In the genomic region with DNA sequence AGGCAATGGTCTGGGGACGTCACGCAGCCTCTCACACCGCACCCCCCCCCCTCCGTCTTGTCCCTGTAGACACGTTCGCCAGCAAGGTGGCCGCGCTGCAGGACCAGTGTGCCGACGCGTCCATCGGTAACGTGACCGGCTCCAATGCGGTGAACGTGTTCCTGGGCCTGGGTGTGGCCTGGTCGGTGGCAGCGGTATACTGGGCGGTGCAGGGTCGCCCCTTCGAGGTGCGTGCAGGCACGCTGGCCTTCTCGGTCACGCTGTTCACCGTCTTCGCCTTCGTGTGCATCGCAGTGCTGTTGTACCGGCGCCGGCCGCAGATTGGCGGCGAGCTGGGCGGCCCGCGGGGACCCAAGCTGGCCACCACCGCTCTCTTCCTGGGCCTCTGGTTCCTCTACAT, we compare ENCODE assay signal across 10 mouse cellular contexts. TPM values are rescaled to one million over a fixed set of nuclear protein-coding genes. Genes with fewer than 3 reads are reported as not detected.
DNase-seq lines count a peak whose midpoint lies in the region; ATAC-seq and TF ChIP-seq lines count a peak whose summit lies in the region.
"Had no signal": no experiment of that assay in that cellular context is flagged by ENCODE, and none has a peak within 500 bp of the region (broad histone marks: within the 10 kb centered on the region; RNA-seq: fewer than 3 reads in every experiment).

No protein-coding gene starts in this region.

- peaks cover 12% of the 10 kb centered on the region for H3K4me1 ChIP-seq in heart, embryonic 10.5 days
- H3K4me1 ChIP-seq in ES-Bruce4 (ENCODE audit: control insufficient read depth, insufficient read depth, low read length): no peaks in the 10 kb centered on the region
- no peaks in the 10 kb centered on the region for H3K4me1 ChIP-seq in forebrain, embryonic 11.5 days (replicated peaks; ENCODE audit: control insufficient read depth, insufficient read depth, low read length)
- H3K4me1 ChIP-seq in limb, embryonic 12.5 days (replicated peaks): no peaks in the 10 kb centered on the region
- H3K4me1 ChIP-seq: liver, embryonic 15.5 days had no signal

- TF ChIP-seq EP300 in ES-Bruce4 (IDR thresholded peaks at IDR 0.05; ENCODE audit: insufficient read depth, low read depth, low read length): no peak

- TF ChIP-seq POLR2A in ES-Bruce4 (IDR thresholded peaks at IDR 0.05; ENCODE audit: insufficient read depth, low read length): no peak

- H3K27me3 ChIP-seq in heart, embryonic 10.5 days (ENCODE audit: insufficient read depth, poor library complexity, severe bottlenecking): peaks cover 43% of the 10 kb centered on the region
- no peaks in the 10 kb centered on the region for H3K27me3 ChIP-seq in ES-Bruce4 (ENCODE audit: control insufficient read depth, insufficient read depth, low read length, poor library complexity, severe bottlenecking)
- H3K27me3 ChIP-seq in forebrain, embryonic 11.5 days (ENCODE audit: control insufficient read depth, insufficient read depth, low read length): peaks cover 14% of the 10 kb centered on the region
- H3K27me3 ChIP-seq in limb, embryonic 12.5 days: peaks cover 53% of the 10 kb centered on the region

- H3K36me3 ChIP-seq in heart, embryonic 10.5 days: no peaks in the 10 kb centered on the region
- H3K36me3 ChIP-seq in ES-Bruce4 (ENCODE audit: control insufficient read depth, insufficient read depth, low read length, poor library complexity, severe bottlenecking): no peaks in the 10 kb centered on the region
- no peaks in the 10 kb centered on the region for H3K36me3 ChIP-seq in forebrain, embryonic 11.5 days (ENCODE audit: control insufficient read depth, insufficient read depth, low read length)
- H3K36me3 ChIP-seq in limb, embryonic 12.5 days: no peaks in the 10 kb centered on the region
- H3K36me3 ChIP-seq: liver, embryonic 15.5 days had no signal

- WGBS in heart, embryonic 10.5 days: 10% methylated on average over 38 of the region's 39 CpGs
- WGBS in forebrain, embryonic 11.5 days: 6% methylated on average over 39 of the region's 39 CpGs
- 8% methylated on average over 35 of the region's 39 CpGs for WGBS in limb, embryonic 12.5 days

- peak overlapping the region; percentile 26; the same call in 1 of the 2 replicates for H3K4me2 ChIP-seq in forebrain, embryonic 11.5 days (ENCODE audit: low read depth, low read length, severe bottlenecking)
- H3K4me2 ChIP-seq in limb, embryonic 12.5 days: peak overlapping the region; percentile 24; the same call in 1 of the 2 replicates
- H3K4me2 ChIP-seq: liver, embryonic 15.5 days had no signal

- TF ChIP-seq CTCF in ES-Bruce4 (IDR thresholded peaks at IDR 0.05; ENCODE audit: low read depth, low read length): no peak

- H3K9ac ChIP-seq in ES-Bruce4 (ENCODE audit: low read depth, poor library complexity, severe bottlenecking): 0 out of 2 replicates have a peak overlapping the region, but pooled peaks have one; percentile 3
- peak overlapping the region; percentile 20 for H3K9ac ChIP-seq in forebrain, embryonic 11.5 days (ENCODE audit: low read length)
- H3K9ac ChIP-seq in limb, embryonic 12.5 days (replicated peaks): no peak overlapping the region
- H3K9ac ChIP-seq: liver, embryonic 15.5 days had no signal

- no peak for DNase-seq in heart, embryonic 10.5 days (ENCODE audit: low spot score)
- DNase-seq in heart, postnatal 4 days: no peak
- no peak for DNase-seq in forebrain, embryonic 11.5 days (ENCODE audit: low spot score)
- no peak for DNase-seq in spleen, postnatal 10 days (ENCODE audit: low spot score in 2 of 2)
- DNase-seq in frontal cortex, adult 2 months (ENCODE audit: extremely low spot score in 1 of 2, low spot score in 1 of 2): no peak
- no peak for DNase-seq in layer of hippocampus, adult 8-10 months (ENCODE audit: low spot score in 2 of 2)
- DNase-seq: right cerebral cortex, postnatal 4 days had no signal

- peak overlapping the region; percentile 42; the same call in 1 of the 2 replicates for H3K27ac ChIP-seq in heart, embryonic 10.5 days
- H3K27ac ChIP-seq in ES-Bruce4 (ENCODE audit: insufficient read depth, low read length): no peak overlapping the region
- H3K27ac ChIP-seq in forebrain, embryonic 11.5 days (ENCODE audit: low read depth, low read length): no peak overlapping the region
- no peak overlapping the region for H3K27ac ChIP-seq in limb, embryonic 12.5 days
- H3K27ac ChIP-seq: liver, embryonic 15.5 days had no signal

- H3K9me3 ChIP-seq in heart, embryonic 10.5 days: no peaks in the 10 kb centered on the region; the same call in 1 of the 2 replicates
- no peaks in the 10 kb centered on the region for H3K9me3 ChIP-seq in ES-Bruce4 (replicated peaks; ENCODE audit: control insufficient read depth, insufficient read depth, low read length, poor library complexity, severe bottlenecking)
- no peaks in the 10 kb centered on the region for H3K9me3 ChIP-seq in forebrain, embryonic 11.5 days (ENCODE audit: control insufficient read depth, low read length)
- H3K9me3 ChIP-seq in limb, embryonic 12.5 days: 0 out of 2 replicates have a peak, but pooled peaks cover 5% of the 10 kb centered on the region
- H3K9me3 ChIP-seq: liver, embryonic 15.5 days had no signal

- H3K4me3 ChIP-seq in heart, embryonic 10.5 days: peak overlapping the region; percentile 50
- H3K4me3 ChIP-seq in ES-Bruce4 (ENCODE audit: low read depth, low read length): peak overlapping the region; percentile 42
- H3K4me3 ChIP-seq in forebrain, embryonic 11.5 days (ENCODE audit: low read depth, low read length): 0 out of 2 replicates have a peak overlapping the region, but pooled peaks have one; percentile 11
- peak overlapping the region; percentile 19 for H3K4me3 ChIP-seq in limb, embryonic 12.5 days (replicated peaks)
- H3K4me3 ChIP-seq: liver, embryonic 15.5 days had no signal

- ATAC-seq in forebrain, embryonic 11.5 days (replicated peaks; ENCODE audit: low FRiP score): no peak
- ATAC-seq in limb, embryonic 12.5 days (ENCODE audit: insufficient number of reproducible peaks, insufficient read depth, low FRiP score, low TSS enrichment, low read depth): no peak

RNA-seq across cellular contexts. Expression of gene Meis3, which starts 16.2 kb away (rescaled TPM):
- 22.5 and 41.8 TPM in 2 replicates for polyA plus RNA-seq in heart, embryonic 10.5 days (2016; fragmentation: Nextera tagmentation; extraction: Ambion mirVana)
- 1 to 10 TPM; 8.6 to 9.4 TPM for total RNA-seq in heart, postnatal 4 days (2021)
- 4.5 and 5.2 TPM in 2 replicates for polyA plus RNA-seq in ES-Bruce4 (2011; ENCODE audit: insufficient read depth, insufficient read length, low read depth, missing spikeins)
- 77.8 and 79.7 TPM in 2 replicates for polyA plus RNA-seq in forebrain, embryonic 11.5 days (2014; fragmentation: Nextera tagmentation; extraction: Ambion mirVana)
- 7.7 and 9.4 TPM in 2 replicates for polyA plus RNA-seq in limb, embryonic 12.5 days (2016; fragmentation: Nextera tagmentation; extraction: Ambion mirVana)
- polyA plus RNA-seq in frontal cortex, adult 2 months (2012; rRNA removed): 83.7 and 85.4 TPM in 2 replicates
- total RNA-seq in layer of hippocampus, adult 8-10 months (2022): 10 to 100 TPM; 36.4 to 42.8 (median 40.1) TPM

RNA-seq across cellular contexts. Expression of gene Slc8a2, which starts 29.1 kb away (rescaled TPM):
- 0.24 and 0.28 TPM in 2 replicates for polyA plus RNA-seq in heart, embryonic 10.5 days (2016; fragmentation: Nextera tagmentation; extraction: Ambion mirVana)
- 1 to 10 TPM; 2.0 TPM for total RNA-seq in heart, postnatal 4 days (2021)
- 4.1 and 4.5 TPM in 2 replicates for polyA plus RNA-seq in ES-Bruce4 (2011; ENCODE audit: insufficient read depth, insufficient read length, low read depth, missing spikeins)
- polyA plus RNA-seq in forebrain, embryonic 11.5 days (2014; fragmentation: Nextera tagmentation; extraction: Ambion mirVana): 0.36 and 0.88 TPM in 2 replicates
- 0.18 and 0.20 TPM in 2 replicates for polyA plus RNA-seq in limb, embryonic 12.5 days (2016; fragmentation: Nextera tagmentation; extraction: Ambion mirVana)
- polyA plus RNA-seq in frontal cortex, adult 2 months (2012; rRNA removed): 122 and 124 TPM in 2 replicates
- total RNA-seq in layer of hippocampus, adult 8-10 months (2022): 100 to 1,000 TPM; 237 to 262 (median 255) TPM
- polyA plus RNA-seq: liver, embryonic 15.5 days had no signal

RNA-seq across cellular contexts. Expression of gene Kptn, which starts 39.0 kb away (rescaled TPM):
- 31.6 and 34.9 TPM in 2 replicates for polyA plus RNA-seq in heart, embryonic 10.5 days (2016; fragmentation: Nextera tagmentation; extraction: Ambion mirVana)
- total RNA-seq in heart, postnatal 4 days (2021): 10 to 100 TPM; 23.8 to 25.9 TPM
- polyA plus RNA-seq in ES-Bruce4 (2011; ENCODE audit: insufficient read depth, insufficient read length, low read depth, missing spikeins): 8.5 and 8.7 TPM in 2 replicates
- 19.7 and 22.5 TPM in 2 replicates for polyA plus RNA-seq in forebrain, embryonic 11.5 days (2014; fragmentation: Nextera tagmentation; extraction: Ambion mirVana)
- polyA plus RNA-seq in limb, embryonic 12.5 days (2016; fragmentation: Nextera tagmentation; extraction: Ambion mirVana): 30.7 and 33.3 TPM in 2 replicates
- polyA plus RNA-seq in frontal cortex, adult 2 months (2012; rRNA removed): 50.7 and 58.1 TPM in 2 replicates
- total RNA-seq in layer of hippocampus, adult 8-10 months (2022): 10 to 100 TPM; 35.4 to 47.0 (median 41.5) TPM

Comparison
In these comparisons a context has a peak if more than half of its experiments do, and no peak if none do; other contexts are left out.
1. RNA of gene Slc8a2, which starts 29.1 kb away (polyA plus RNA-seq): 122 to 124 TPM in frontal cortex, adult 2 months; 4.1 to 4.5 TPM in ES-Bruce4, 0.36 to 0.88 TPM in forebrain, embryonic 11.5 days, 0.24 to 0.28 TPM in heart, embryonic 10.5 days and 0.18 to 0.20 TPM in limb, embryonic 12.5 days; every median in the first group is over 10 times any median in the second.
2. Peak in every context shown above with its lines, with median percentiles within 50 percentile points of each other: H3K4me3 ChIP-seq.